Mouse (Mus musculus): ENCODE measurements around the gene Ncbp3. TPM values are rescaled to one million over a fixed set of nuclear protein-coding genes. Genes with fewer than 3 reads are reported as not detected.

Gene Ncbp3
- polyA plus RNA-seq, 2 experiments, result 7.1 to 10.1 TPM

DNA sequence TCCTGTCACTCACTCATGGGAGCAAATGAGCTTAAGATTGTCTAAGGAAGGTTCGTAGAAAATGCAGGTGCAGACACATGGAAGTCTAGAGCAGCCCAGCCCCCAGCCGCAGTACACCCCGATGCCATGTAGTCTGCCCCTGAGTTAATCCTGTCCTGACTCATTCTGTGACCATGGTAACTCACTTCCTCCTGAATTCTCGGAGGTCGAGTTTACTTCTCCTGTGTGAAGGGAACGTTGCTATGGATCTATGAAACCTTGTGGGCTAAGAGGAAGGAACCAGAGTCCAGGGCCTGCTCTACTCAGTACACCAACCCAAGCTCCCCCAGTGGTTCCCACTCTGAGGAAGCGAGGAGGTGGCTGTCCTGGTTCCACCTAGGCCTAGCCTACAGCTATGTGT lies 45.3 kb downstream of the Ncbp3 start:
- H3K27ac ChIP-seq (replicated peaks; ENCODE audit: low read depth, low read length), result no peak overlapping the region

DNA sequence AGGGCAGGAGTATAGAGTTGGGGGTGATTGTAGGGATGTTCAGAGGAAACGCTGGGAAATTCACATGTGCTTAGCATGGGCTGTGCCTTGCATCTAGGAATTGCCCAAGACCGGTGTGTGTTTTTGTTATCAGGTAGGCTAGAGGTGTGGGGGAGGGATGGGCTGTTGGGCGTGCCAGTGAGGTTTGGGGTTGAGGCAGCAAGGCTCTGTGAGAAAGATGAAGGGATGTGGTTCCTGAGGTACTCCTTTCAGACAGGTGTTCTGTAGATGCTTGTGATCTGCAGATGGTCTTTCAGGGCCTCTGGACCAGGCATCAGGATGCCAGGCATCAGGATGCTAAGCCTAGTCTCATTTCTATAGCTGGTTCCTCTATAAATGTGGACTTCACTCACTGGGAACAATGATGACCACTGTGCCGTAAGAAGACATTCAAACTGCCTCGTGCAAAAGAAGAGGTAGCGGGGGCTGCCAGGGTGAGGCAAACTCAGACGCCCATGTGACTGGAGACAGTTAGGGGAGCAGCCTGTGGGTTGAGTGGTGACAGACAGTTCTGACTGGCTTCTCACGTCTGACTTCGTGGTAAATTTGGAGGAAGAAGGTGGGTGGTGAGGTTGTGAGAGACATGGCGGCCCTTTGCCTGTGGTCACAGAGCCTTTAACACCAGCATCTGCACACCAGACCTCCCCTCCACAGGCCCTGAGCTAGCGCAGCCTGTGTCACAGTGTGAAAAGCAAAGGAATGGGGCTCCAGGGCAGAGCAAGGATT lies 46.8 kb downstream of the Ncbp3 start:
- no peak overlapping the region for H3K4me3 ChIP-seq (replicated peaks; ENCODE audit: low read length)
- TF ChIP-seq POLR2A (IDR thresholded peaks at IDR 0.05; ENCODE audit: borderline replicate concordance, extremely low read depth, insufficient read depth, insufficient read length), result no peak
- H3K9ac ChIP-seq (ENCODE audit: low read depth, low read length, severe bottlenecking), result no peak overlapping the region
- no peak overlapping the region for H3K27ac ChIP-seq (replicated peaks; ENCODE audit: low read depth, low read length)
- WGBS, result 76% methylated on average over 11 of the region's 11 CpGs
- no peak for ATAC-seq (ENCODE audit: low FRiP score, low read depth)
- H3K4me1 ChIP-seq (ENCODE audit: control insufficient read depth, insufficient read depth, low read length), result no peaks in the 10 kb centered on the region
- no peaks in the 10 kb centered on the region for H3K27me3 ChIP-seq (ENCODE audit: control insufficient read depth, insufficient read depth, low read length)
- H3K4me2 ChIP-seq (replicated peaks; ENCODE audit: low read depth, low read length, severe bottlenecking), result no peak overlapping the region
- H3K36me3 ChIP-seq (ENCODE audit: control insufficient read depth, insufficient read depth, low read length), result no peaks in the 10 kb centered on the region
- H3K9me3 ChIP-seq (ENCODE audit: control insufficient read depth, low read length), result no peaks in the 10 kb centered on the region
- DNase-seq (ENCODE audit: low spot score), result no peak

More for the DNA sequence above, 45.3 kb downstream of the Ncbp3 start:
- no peaks in the 10 kb centered on the region for H3K4me1 ChIP-seq (ENCODE audit: control insufficient read depth, insufficient read depth, low read length)
- no peak overlapping the region for H3K4me3 ChIP-seq (replicated peaks; ENCODE audit: low read length)
- H3K9ac ChIP-seq (ENCODE audit: low read depth, low read length, severe bottlenecking), result no peak overlapping the region
- 75% methylated on average over 7 of the region's 7 CpGs for WGBS
- DNase-seq (ENCODE audit: low spot score), result no peak
- no peak for TF ChIP-seq POLR2A (IDR thresholded peaks at IDR 0.05; ENCODE audit: borderline replicate concordance, extremely low read depth, insufficient read depth, insufficient read length)
- ATAC-seq (ENCODE audit: low FRiP score, low read depth), result no peak
- H3K4me2 ChIP-seq (replicated peaks; ENCODE audit: low read depth, low read length, severe bottlenecking), result no peak overlapping the region
- H3K9me3 ChIP-seq (ENCODE audit: control insufficient read depth, low read length), result no peaks in the 10 kb centered on the region
- no peaks in the 10 kb centered on the region for H3K36me3 ChIP-seq (ENCODE audit: control insufficient read depth, insufficient read depth, low read length)
- no peaks in the 10 kb centered on the region for H3K27me3 ChIP-seq (ENCODE audit: control insufficient read depth, insufficient read depth, low read length)

DNA sequence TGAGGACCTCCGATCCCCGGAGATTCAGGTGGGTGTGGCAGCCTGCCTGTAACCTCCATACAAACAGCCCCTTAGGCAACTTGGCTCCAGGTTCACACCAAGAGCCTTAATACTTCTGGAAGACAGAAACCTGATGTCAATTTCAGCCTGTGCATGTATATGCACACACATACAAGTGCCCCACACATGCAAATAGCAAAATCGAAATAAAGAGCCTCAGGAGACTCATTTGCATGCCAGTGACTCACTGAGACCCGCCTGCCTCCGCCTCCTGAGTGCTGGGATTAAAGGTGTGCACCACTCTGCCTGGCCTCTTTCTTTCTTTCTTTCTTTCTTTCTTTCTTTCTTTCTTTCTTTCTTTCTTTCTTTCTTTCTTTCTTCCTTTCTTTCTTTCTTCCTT lies 51.3 kb downstream of the Ncbp3 start:
- no peaks in the 10 kb centered on the region for H3K9me3 ChIP-seq (ENCODE audit: control insufficient read depth, low read length)
- DNase-seq (ENCODE audit: low spot score) (no peak), ATAC-seq (ENCODE audit: low FRiP score, low read depth) (no peak)
- no peak overlapping the region for H3K4me3 ChIP-seq (replicated peaks; ENCODE audit: low read length)
- no peak overlapping the region for H3K9ac ChIP-seq (ENCODE audit: low read depth, low read length, severe bottlenecking)
- H3K36me3 ChIP-seq (ENCODE audit: control insufficient read depth, insufficient read depth, low read length), result no peaks in the 10 kb centered on the region
- 44% methylated on average over 5 of the region's 5 CpGs for WGBS
- no peak for TF ChIP-seq POLR2A (IDR thresholded peaks at IDR 0.05; ENCODE audit: borderline replicate concordance, extremely low read depth, insufficient read depth, insufficient read length)
- H3K4me1 ChIP-seq (ENCODE audit: control insufficient read depth, insufficient read depth, low read length), result no peaks in the 10 kb centered on the region
- no peak overlapping the region for H3K4me2 ChIP-seq (replicated peaks; ENCODE audit: low read depth, low read length, severe bottlenecking)
- no peak overlapping the region for H3K27ac ChIP-seq (replicated peaks; ENCODE audit: low read depth, low read length)
- no peaks in the 10 kb centered on the region for H3K27me3 ChIP-seq (ENCODE audit: control insufficient read depth, insufficient read depth, low read length)

DNA sequence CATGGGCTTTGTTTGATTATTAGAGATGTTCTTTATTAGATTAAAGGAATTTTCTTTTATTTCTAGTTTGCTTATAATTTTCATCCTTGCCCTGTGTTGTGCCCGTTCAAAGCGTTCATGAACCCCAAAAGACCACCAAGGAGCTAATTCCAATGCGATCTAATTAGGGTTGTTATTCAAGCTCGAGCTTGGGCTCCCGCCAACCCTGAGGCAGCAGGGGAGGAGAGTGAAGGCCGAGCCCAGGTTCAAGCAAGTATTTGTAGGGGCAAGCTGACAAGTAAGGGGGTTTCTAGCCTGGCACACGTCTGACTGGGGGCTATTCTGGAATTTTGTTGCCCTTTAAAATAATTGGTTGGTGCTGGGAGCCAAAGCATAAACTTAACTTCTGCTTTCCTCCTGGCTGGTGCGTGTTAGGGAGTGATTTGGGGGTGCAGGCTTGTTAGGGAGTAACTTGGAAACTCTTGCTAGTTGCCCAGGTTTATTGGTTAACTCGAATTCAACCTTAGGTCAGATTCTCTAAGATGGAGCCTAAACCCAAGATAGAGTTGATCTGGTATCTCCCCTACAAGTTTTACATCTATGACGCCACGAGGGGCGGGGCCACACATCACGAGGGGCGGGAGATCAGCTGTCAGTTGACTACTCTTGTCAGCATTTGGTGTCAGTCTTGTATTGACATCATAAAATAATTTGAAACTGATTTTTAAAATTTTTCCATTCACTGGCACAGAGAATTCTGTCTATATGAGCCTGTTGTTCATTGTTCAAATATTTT lies 52.6 kb downstream of the Ncbp3 start:
- no peaks in the 10 kb centered on the region for H3K4me1 ChIP-seq (ENCODE audit: control insufficient read depth, insufficient read depth, low read length)
- H3K27me3 ChIP-seq (ENCODE audit: control insufficient read depth, insufficient read depth, low read length), result no peaks in the 10 kb centered on the region
- H3K9ac ChIP-seq (ENCODE audit: low read depth, low read length, severe bottlenecking), result no peak overlapping the region
- no peaks in the 10 kb centered on the region for H3K9me3 ChIP-seq (ENCODE audit: control insufficient read depth, low read length)
- no peak overlapping the region for H3K4me3 ChIP-seq (replicated peaks; ENCODE audit: low read length)
- 58% methylated on average over 14 of the region's 14 CpGs for WGBS
- no peaks in the 10 kb centered on the region for H3K36me3 ChIP-seq (ENCODE audit: control insufficient read depth, insufficient read depth, low read length)
- no peak for TF ChIP-seq POLR2A (IDR thresholded peaks at IDR 0.05; ENCODE audit: borderline replicate concordance, extremely low read depth, insufficient read depth, insufficient read length)
- no peak overlapping the region for H3K27ac ChIP-seq (replicated peaks; ENCODE audit: low read depth, low read length)
- no peak overlapping the region for H3K4me2 ChIP-seq (replicated peaks; ENCODE audit: low read depth, low read length, severe bottlenecking)
- no peak for DNase-seq (ENCODE audit: low spot score)
- no peak for ATAC-seq (ENCODE audit: low FRiP score, low read depth)

DNA sequence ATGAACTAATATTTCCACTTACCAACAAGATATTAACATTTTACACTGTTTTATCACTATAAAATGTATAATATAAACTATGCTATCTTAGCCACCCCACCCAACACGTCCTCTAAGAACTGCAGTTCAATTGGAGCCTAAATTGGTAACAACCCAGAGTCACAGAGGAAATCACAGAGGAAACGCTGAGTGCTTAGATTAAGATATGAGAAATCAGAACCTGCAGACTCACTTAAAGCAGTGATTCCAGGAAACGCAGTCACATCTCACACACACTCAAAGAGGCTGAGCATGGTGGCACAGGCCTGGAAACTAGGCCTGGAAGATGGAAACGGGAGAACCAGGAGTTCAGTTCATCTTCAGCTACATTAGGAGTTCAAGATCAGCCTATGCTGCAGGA lies 53.7 kb downstream of the Ncbp3 start:
- H3K4me2 ChIP-seq (replicated peaks; ENCODE audit: low read depth, low read length, severe bottlenecking), result no peak overlapping the region
- H3K4me1 ChIP-seq (ENCODE audit: control insufficient read depth, insufficient read depth, low read length), result no peaks in the 10 kb centered on the region
- H3K9ac ChIP-seq (ENCODE audit: low read depth, low read length, severe bottlenecking), result no peak overlapping the region
- H3K27ac ChIP-seq (replicated peaks; ENCODE audit: low read depth, low read length), result no peak overlapping the region
- H3K4me3 ChIP-seq (replicated peaks; ENCODE audit: low read length), result no peak overlapping the region
- 82% methylated on average over 4 of the region's 4 CpGs for WGBS
- no peaks in the 10 kb centered on the region for H3K36me3 ChIP-seq (ENCODE audit: control insufficient read depth, insufficient read depth, low read length)
- no peak for TF ChIP-seq POLR2A (IDR thresholded peaks at IDR 0.05; ENCODE audit: borderline replicate concordance, extremely low read depth, insufficient read depth, insufficient read length)
- DNase-seq (ENCODE audit: low spot score) (no peak), ATAC-seq (ENCODE audit: low FRiP score, low read depth) (no peak)
- no peaks in the 10 kb centered on the region for H3K27me3 ChIP-seq (ENCODE audit: control insufficient read depth, insufficient read depth, low read length)
- no peaks in the 10 kb centered on the region for H3K9me3 ChIP-seq (ENCODE audit: control insufficient read depth, low read length)
